Comparison of ENCODE assay signal across 18 mouse cellular contexts in genomic region chr10:95780881-95781600, GRCm38 (mm10).
DNase-seq lines count a peak whose midpoint lies in the region; ATAC-seq and TF ChIP-seq lines count a peak whose summit lies in the region.
"Had no signal": no experiment of that assay in that cellular context is flagged by ENCODE, and none has a peak within 500 bp of the region (broad histone marks: within the 10 kb centered on the region; RNA-seq: fewer than 3 reads in every experiment).

No protein-coding gene starts in this region.

- H3K4me1 ChIP-seq in liver, adult 2 months (ENCODE audit: control insufficient read depth, insufficient read depth, low read length), result peaks cover 31% of the 10 kb centered on the region
- H3K4me1 ChIP-seq in limb, embryonic 15.5 days, result peaks cover 4% of the 10 kb centered on the region; the same call in 1 of the 2 replicates
- H3K4me1 ChIP-seq: forebrain, embryonic 12.5 days had no signal

- H3K9me3 ChIP-seq in limb, embryonic 15.5 days, result no peaks in the 10 kb centered on the region
- H3K9me3 ChIP-seq: forebrain, embryonic 12.5 days; G1E had no signal

- peaks cover 33% of the 10 kb centered on the region for H3K36me3 ChIP-seq in liver, adult 2 months (ENCODE audit: control insufficient read depth, insufficient read depth, low read length)
- H3K36me3 ChIP-seq in limb, embryonic 15.5 days, result no peaks in the 10 kb centered on the region
- H3K36me3 ChIP-seq: forebrain, embryonic 12.5 days; G1E had no signal

- H3K4me3 ChIP-seq in liver, adult 2 months (ENCODE audit: insufficient read depth, low read depth, low read length), result peak overlapping the region; percentile 48
- H3K4me3 ChIP-seq in limb, embryonic 15.5 days, result no peak overlapping the region
- H3K4me3 ChIP-seq: forebrain, embryonic 12.5 days; left cerebral cortex, adult 2 months had no signal

- 76% methylated on average over 8 of the region's 8 CpGs for WGBS in liver, adult 2 months
- 70% methylated on average over 8 of the region's 8 CpGs for WGBS in limb, embryonic 15.5 days

- no peak overlapping the region for H3K4me2 ChIP-seq in limb, embryonic 15.5 days
- H3K4me2 ChIP-seq: forebrain, embryonic 12.5 days had no signal

- H3K9ac ChIP-seq in liver, adult 2 months (ENCODE audit: low read depth, low read length), result peak overlapping the region; percentile 77
- H3K9ac ChIP-seq in limb, embryonic 15.5 days, result no peak overlapping the region
- H3K9ac ChIP-seq: forebrain, embryonic 12.5 days; liver, embryonic 14.5 days had no signal

- H3K27me3 ChIP-seq in liver, adult 2 months (ENCODE audit: control insufficient read depth, insufficient read depth, low read length), result no peaks in the 10 kb centered on the region
- no peaks in the 10 kb centered on the region for H3K27me3 ChIP-seq in limb, embryonic 15.5 days
- H3K27me3 ChIP-seq: forebrain, embryonic 12.5 days had no signal

- H3K79me2 ChIP-seq in liver, adult 2 months (ENCODE audit: control insufficient read depth, insufficient read depth, low read length), result peaks cover 3% of the 10 kb centered on the region; the same call in 1 of the 2 replicates

- DNase-seq in cerebellum, postnatal 10 days, result peak; percentile 42 to 64
- DNase-seq in cerebellum, postnatal 25 days, result no peak
- DNase-seq in liver, adult 2 months (ENCODE audit: extremely low read depth, low read depth, low spot score), result no peak
- no peak for DNase-seq in liver
- no peak for DNase-seq in neural tube, embryonic 10.5 days (ENCODE audit: extremely low spot score, low spot score)
- DNase-seq: cerebellum, adult 8-10 months; gastrocnemius, postnatal 14 days; heart, postnatal 4 days; lung, postnatal 4 days had no signal

- no peak for TF ChIP-seq CTCF in liver, adult 2 months (IDR thresholded peaks at IDR 0.05; ENCODE audit: low read depth, low read length)

- ATAC-seq in activated CD4-positive, CD25-positive, alpha-beta regulatory T cell, adult 4 months, result peak; percentile 53
- peak; percentile 69; the same call in 1 of the 2 replicates for ATAC-seq in limb, embryonic 15.5 days (ENCODE audit: insufficient number of reproducible peaks, low FRiP score, low TSS enrichment, low read depth)
- ATAC-seq in frontal cortex, adult (ENCODE audit: low TSS enrichment), result no peak
- ATAC-seq: intestine, embryonic 16.5 days had no signal

- TF ChIP-seq POLR2A in liver, adult 2 months (IDR thresholded peaks at IDR 0.05; ENCODE audit: extremely low read depth, insufficient read depth, low read length), result no peak

- H3K27ac ChIP-seq in liver, adult 2 months (replicated peaks; ENCODE audit: insufficient read depth, low read depth, low read length), result peak overlapping the region; percentile 95
- H3K27ac ChIP-seq in limb, embryonic 15.5 days, result no peak overlapping the region
- H3K27ac ChIP-seq: forebrain, embryonic 12.5 days; left cerebral cortex, adult 2 months; liver, embryonic 14.5 days; stomach, postnatal 0 days had no signal

Comparison
In these comparisons a context has a peak if more than half of its experiments do, and no peak if none do; other contexts are left out.
1. DNase-seq: peak in cerebellum, postnatal 10 days (2 of 2); none in cerebellum, postnatal 25 days (0 of 2), liver, adult 2 months (single experiment), liver (single experiment) and neural tube, embryonic 10.5 days (single experiment).